Mouse (Mus musculus) thymus, postnatal 10 days (tissue): ENCODE results near the gene Hcls1.

Experiments used
- DNase-seq, 2 experiments: peaks; one replicate each; pipeline ENCODE4 v3.0.0; 2021; ENCODE audit warnings: low spot score in 2 of 2

Gene Hcls1

GRCm38 (mm10) chr16:36989493-36989892 lies 54.7 kb downstream of the Hcls1 start:
- no peak for DNase-seq

- DNase-seq = no peak
Observed at GRCm38 (mm10) chr16:36989999-36990625, 55.3 kb downstream of the Hcls1 start, which contains the start of gene Fbxo40. Fbxo40 (minus strand) TSS chr16:36990467.

GRCm38 (mm10) chr16:36997650-36998049 lies 62.9 kb downstream of the Hcls1 start:
- no peak for DNase-seq

- no peak for DNase-seq
Observed at GRCm38 (mm10) chr16:36999366-36999972, 64.7 kb downstream of the Hcls1 start.

GRCm38 (mm10) chr16:37009262-37009661 lies 74.5 kb downstream of the Hcls1 start:
- no peak for DNase-seq

GRCm38 (mm10) chr16:37010370-37010769 lies 75.6 kb downstream of the Hcls1 start:
- peak in 1 of 2 experiments; percentile 51 for DNase-seq

- DNase-seq = peak; percentile 83 to 93
Observed at GRCm38 (mm10) chr16:37011061-37011921, 76.5 kb downstream of the Hcls1 start, which contains the start of gene Polq. Polq (plus strand) TSS chr16:37011786.

GRCm38 (mm10) chr16:37011922-37012289 lies 77.1 kb downstream of the Hcls1 start:
- no peak for DNase-seq

GRCm38 (mm10) chr16:37012336-37012735 lies 77.6 kb downstream of the Hcls1 start:
- no peak for DNase-seq
